Mouse (Mus musculus) CH12.LX (cell line): ENCODE data around the gene Selenoi.

Source experiments
- CHD2 ChIP-seq: IDR thresholded peaks from 2 replicates; pipeline ENCODE4 v1.6.1; 2011; ENCODE audit warnings: low read length, improper control_type of control experiment
- CTCF ChIP-seq, 2 experiments: IDR thresholded peaks in 1 of 2; conservative IDR thresholded peaks in 1 of 2; 2 replicates each; pipeline ENCODE4 v1.5.1; 2011 to 2012; ENCODE audit warnings: low read depth in 2 of 2, low read length in 2 of 2, improper control_type of control experiment in 1 of 2, inconsistent platforms in 1 of 2, mild to moderate bottlenecking in 1 of 2, moderate library complexity in 1 of 2
- E2F4 ChIP-seq: IDR thresholded peaks from 2 replicates; pipeline ENCODE4 v1.6.1; 2011; ENCODE audit warnings: low read depth, low read length, improper control_type of control experiment; ENCODE audit not compliant: insufficient replicate concordance
- MAX ChIP-seq: IDR thresholded peaks from 2 replicates; pipeline ENCODE4 v1.6.1; 2011; ENCODE audit warnings: low read length, improper control_type of control experiment
- NELFE ChIP-seq: IDR thresholded peaks from 2 replicates; pipeline ENCODE4 v1.6.1; 2011; ENCODE audit warnings: low read depth, low read length, improper control_type of control experiment
- PAX5 ChIP-seq: IDR thresholded peaks from 2 replicates; pipeline ENCODE4 v1.6.1; 2012; ENCODE audit warnings: low read length, inconsistent platforms, mixed read lengths
- POLR2A ChIP-seq: IDR thresholded peaks from 2 replicates; pipeline ENCODE4 v1.6.1; 2011; ENCODE audit warnings: low read depth, mild to moderate bottlenecking, improper control_type of control experiment, low read length
- TCF12 ChIP-seq: IDR thresholded peaks from 2 replicates; pipeline ENCODE4 v1.6.1; 2014; ENCODE audit warnings: low read depth, mild to moderate bottlenecking, inconsistent platforms, low read length, improper control_type of control experiment

GRCm38 (mm10) chr5:30220666-30221065 lies 11.7 kb upstream of the Selenoi start:
- TF ChIP-seq CHD2 (no peak), NELFE (no peak), MAX (no peak), CTCF (conservative IDR thresholded peaks at IDR 0.05 in 1 of 2, IDR thresholded peaks at IDR 0.05 in 1 of 2; ENCODE audit: low read depth in 2 of 2, low read length in 2 of 2) (no peak), POLR2A (no peak), TCF12 (no peak), E2F4 (no peak), PAX5 (no peak)
